Mouse (Mus musculus): Measurements from ENCODE around the gene Exd2. TPM values are rescaled to one million over a fixed set of nuclear protein-coding genes. Genes with fewer than 3 reads are reported as not detected.

The Exd2 gene
- polyA plus RNA-seq, 1 experiment, result 8.7 TPM

GRCm38 (mm10) chr12:80519621-80520332, 56.9 kb downstream of the Exd2 start:
- Histone ChIP-seq H3K4me3 (ENCODE audit: insufficient read depth, low read depth, low read length) (peak overlapping the region; percentile 46), H3K27ac (replicated peaks; ENCODE audit: low read depth, low read length) (no peak overlapping the region), H3K4me1 (ENCODE audit: control insufficient read depth, insufficient read depth, insufficient read length, low read length) (0 out of 2 replicates have a peak, but pooled peaks cover 3% of the 10 kb centered on the region)

- Histone ChIP-seq H3K4me1 (ENCODE audit: control insufficient read depth, insufficient read depth, insufficient read length, low read length) (0 out of 2 replicates have a peak, but pooled peaks cover 3% of the 10 kb centered on the region), H3K27ac (replicated peaks; ENCODE audit: low read depth, low read length) (no peak overlapping the region), H3K4me3 (ENCODE audit: insufficient read depth, low read depth, low read length) (no peak overlapping the region)
Observed at GRCm38 (mm10) chr12:80522006-80522405, 59.1 kb downstream of the Exd2 start.

- no peak overlapping the region for H3K4me3 ChIP-seq (ENCODE audit: insufficient read depth, low read depth, low read length)
- no peak overlapping the region for H3K27ac ChIP-seq (replicated peaks; ENCODE audit: low read depth, low read length)
- no peaks in the 10 kb centered on the region for H3K4me1 ChIP-seq (ENCODE audit: control insufficient read depth, insufficient read depth, insufficient read length, low read length)
Observed at GRCm38 (mm10) chr12:80524276-80524921, 61.5 kb downstream of the Exd2 start.

GRCm38 (mm10) chr12:80525513-80525912, 62.6 kb downstream of the Exd2 start:
- no peak overlapping the region for H3K4me3 ChIP-seq (ENCODE audit: insufficient read depth, low read depth, low read length)
- no peak overlapping the region for H3K27ac ChIP-seq (replicated peaks; ENCODE audit: low read depth, low read length)
- H3K4me1 ChIP-seq (ENCODE audit: control insufficient read depth, insufficient read depth, insufficient read length, low read length), result 0 out of 2 replicates have a peak, but pooled peaks cover 3% of the 10 kb centered on the region

GRCm38 (mm10) chr12:80526511-80526910, 63.6 kb downstream of the Exd2 start:
- H3K4me1 ChIP-seq (ENCODE audit: control insufficient read depth, insufficient read depth, insufficient read length, low read length), result peaks cover 7% of the 10 kb centered on the region; the same call in 1 of the 2 replicates
- no peak overlapping the region for H3K4me3 ChIP-seq (ENCODE audit: insufficient read depth, low read depth, low read length)
- no peak overlapping the region for H3K27ac ChIP-seq (replicated peaks; ENCODE audit: low read depth, low read length)

- 0 out of 2 replicates have a peak overlapping the region, but pooled peaks have one; percentile 3 for H3K27ac ChIP-seq (replicated peaks; ENCODE audit: low read depth, low read length)
- H3K4me3 ChIP-seq (ENCODE audit: insufficient read depth, low read depth, low read length), result no peak overlapping the region
Observed at GRCm38 (mm10) chr12:80527727-80528389, 65.0 kb downstream of the Exd2 start.

GRCm38 (mm10) chr12:80530052-80530451, 67.2 kb downstream of the Exd2 start:
- H3K4me1 ChIP-seq (ENCODE audit: control insufficient read depth, insufficient read depth, insufficient read length, low read length), result peaks cover 7% of the 10 kb centered on the region; the same call in 1 of the 2 replicates
- no peak overlapping the region for H3K27ac ChIP-seq (replicated peaks; ENCODE audit: low read depth, low read length)
- H3K4me3 ChIP-seq (ENCODE audit: insufficient read depth, low read depth, low read length), result no peak overlapping the region

More at GRCm38 (mm10) chr12:80527727-80528389, 65.0 kb downstream of the Exd2 start:
- H3K4me1 ChIP-seq (ENCODE audit: control insufficient read depth, insufficient read depth, insufficient read length, low read length), result peaks cover 7% of the 10 kb centered on the region; the same call in 1 of the 2 replicates

- Histone ChIP-seq H3K4me3 (ENCODE audit: insufficient read depth, low read depth, low read length) (no peak overlapping the region), H3K27ac (replicated peaks; ENCODE audit: low read depth, low read length) (no peak overlapping the region)
Observed at GRCm38 (mm10) chr12:80530630-80531029, 67.7 kb downstream of the Exd2 start.

GRCm38 (mm10) chr12:80531585-80531984, 68.7 kb downstream of the Exd2 start:
- Histone ChIP-seq H3K27ac (replicated peaks; ENCODE audit: low read depth, low read length) (no peak overlapping the region), H3K4me3 (ENCODE audit: insufficient read depth, low read depth, low read length) (no peak overlapping the region), H3K4me1 (ENCODE audit: control insufficient read depth, insufficient read depth, insufficient read length, low read length) (peaks cover 7% of the 10 kb centered on the region; the same call in 1 of the 2 replicates)

More at GRCm38 (mm10) chr12:80530630-80531029, 67.7 kb downstream of the Exd2 start:
- peaks cover 7% of the 10 kb centered on the region; the same call in 1 of the 2 replicates for H3K4me1 ChIP-seq (ENCODE audit: control insufficient read depth, insufficient read depth, insufficient read length, low read length)

GRCm38 (mm10) chr12:80533876-80534275, 71.0 kb downstream of the Exd2 start:
- H3K4me3 ChIP-seq (ENCODE audit: insufficient read depth, low read depth, low read length), result no peak overlapping the region
- peaks cover 7% of the 10 kb centered on the region; the same call in 1 of the 2 replicates for H3K4me1 ChIP-seq (ENCODE audit: control insufficient read depth, insufficient read depth, insufficient read length, low read length)
- no peak overlapping the region for H3K27ac ChIP-seq (replicated peaks; ENCODE audit: low read depth, low read length)

GRCm38 (mm10) chr12:80537313-80537712, 74.4 kb downstream of the Exd2 start:
- no peak overlapping the region for H3K27ac ChIP-seq (replicated peaks; ENCODE audit: low read depth, low read length)
- no peaks in the 10 kb centered on the region for H3K4me1 ChIP-seq (ENCODE audit: control insufficient read depth, insufficient read depth, insufficient read length, low read length)
- no peak overlapping the region for H3K4me3 ChIP-seq (ENCODE audit: insufficient read depth, low read depth, low read length)

- Histone ChIP-seq H3K4me3 (ENCODE audit: insufficient read depth, low read depth, low read length) (no peak overlapping the region), H3K4me1 (ENCODE audit: control insufficient read depth, insufficient read depth, insufficient read length, low read length) (no peaks in the 10 kb centered on the region), H3K27ac (replicated peaks; ENCODE audit: low read depth, low read length) (no peak overlapping the region)
Observed at GRCm38 (mm10) chr12:80538311-80538710, 75.4 kb downstream of the Exd2 start.

GRCm38 (mm10) chr12:80545310-80545709, 82.4 kb downstream of the Exd2 start:
- no peak overlapping the region for H3K4me3 ChIP-seq (ENCODE audit: insufficient read depth, low read depth, low read length)
- H3K27ac ChIP-seq (replicated peaks; ENCODE audit: low read depth, low read length), result no peak overlapping the region

GRCm38 (mm10) chr12:80549646-80550045, 86.8 kb downstream of the Exd2 start:
- peak overlapping the region; percentile 42; the same call in 1 of the 2 replicates for H3K27ac ChIP-seq (replicated peaks; ENCODE audit: low read depth, low read length)
- H3K4me1 ChIP-seq (ENCODE audit: control insufficient read depth, insufficient read depth, insufficient read length, low read length), result 0 out of 2 replicates have a peak, but pooled peaks cover 2% of the 10 kb centered on the region
- no peak overlapping the region for H3K4me3 ChIP-seq (ENCODE audit: insufficient read depth, low read depth, low read length)

More at GRCm38 (mm10) chr12:80545310-80545709, 82.4 kb downstream of the Exd2 start:
- 0 out of 2 replicates have a peak, but pooled peaks cover 2% of the 10 kb centered on the region for H3K4me1 ChIP-seq (ENCODE audit: control insufficient read depth, insufficient read depth, insufficient read length, low read length)
